Mouse (Mus musculus): ENCODE measurements around the gene Zfp579.

Gene Zfp579

GRCm38 (mm10) chr7:4996003-4996895 is at the start of gene Zfp579:
Zfp579 (minus strand) TSS chr7:4996158.
- WGBS = 3% methylated on average over 17 of the region's 26 CpGs

- WGBS = 75% methylated on average over 2 of the region's 2 CpGs
Measured at GRCm38 (mm10) chr7:5044981-5045380, 49.0 kb upstream of the Zfp579 start.

DNA sequence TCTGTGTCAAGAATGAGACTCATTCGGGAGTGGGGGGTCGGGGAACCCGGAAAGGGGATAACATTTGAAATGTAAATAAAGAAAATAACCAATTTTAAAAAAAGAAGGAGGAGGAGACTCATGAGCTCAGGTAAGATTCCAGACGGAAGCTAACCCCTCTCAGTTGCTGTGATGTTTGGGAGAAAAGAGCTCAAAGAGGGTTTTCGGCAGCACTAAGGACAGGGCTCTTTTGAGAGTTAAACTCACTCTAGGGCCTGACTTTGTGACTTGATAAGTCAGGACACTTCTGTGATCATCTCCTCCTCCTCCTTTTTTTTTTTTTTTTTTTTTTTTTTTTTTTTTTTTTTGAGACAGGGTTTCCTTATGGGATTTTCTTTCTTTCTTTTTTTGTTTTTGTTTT is 43.0 kb upstream of the Zfp579 start:
- WGBS = 22% methylated on average over 5 of the region's 5 CpGs

DNA sequence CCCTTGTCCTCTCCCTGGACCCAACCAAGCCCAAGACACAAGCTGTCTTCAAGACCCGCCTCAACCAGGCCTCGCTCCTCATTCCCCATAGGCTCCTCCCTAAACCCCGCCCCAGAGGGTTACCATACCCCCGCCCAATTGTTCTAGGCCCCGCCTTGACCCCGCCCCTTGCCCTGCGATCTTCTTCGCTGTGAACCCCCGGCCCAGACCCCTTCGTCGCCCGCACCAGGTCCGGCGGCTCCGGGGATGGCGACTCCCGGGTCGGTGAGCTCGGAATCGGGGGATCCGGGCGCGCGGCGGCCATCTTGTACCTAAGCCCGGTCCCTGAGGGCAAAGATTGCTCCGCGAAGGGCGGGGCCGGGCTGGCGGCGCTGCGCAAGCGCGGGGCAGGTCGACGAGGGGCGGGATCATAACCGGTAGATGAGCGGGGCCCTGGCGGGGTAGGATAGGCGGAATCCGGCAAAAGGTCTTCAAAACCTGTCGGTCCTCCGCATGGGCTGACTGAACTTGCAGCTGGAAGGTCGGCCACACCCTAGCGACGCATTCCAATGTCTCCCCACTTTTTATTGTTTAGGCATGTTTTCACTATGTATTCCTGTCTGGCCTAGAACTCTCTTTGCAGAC is 42.3 kb upstream of the Zfp579 start, which contains the start of gene Zfp784:
Gene Zfp784 (minus strand): TSS at position 338 of the 624 bp plus-strand sequence.
- under 1% methylated on average over 48 of the region's 48 CpGs for WGBS

- WGBS = 67% methylated on average over 8 of the region's 8 CpGs
Measured at GRCm38 (mm10) chr7:5037467-5037866, 41.5 kb upstream of the Zfp579 start.

- 91% methylated on average over 7 of the region's 7 CpGs for whole genome bisulfite sequencing
Measured at GRCm38 (mm10) chr7:5037026-5037425, 41.1 kb upstream of the Zfp579 start.

DNA sequence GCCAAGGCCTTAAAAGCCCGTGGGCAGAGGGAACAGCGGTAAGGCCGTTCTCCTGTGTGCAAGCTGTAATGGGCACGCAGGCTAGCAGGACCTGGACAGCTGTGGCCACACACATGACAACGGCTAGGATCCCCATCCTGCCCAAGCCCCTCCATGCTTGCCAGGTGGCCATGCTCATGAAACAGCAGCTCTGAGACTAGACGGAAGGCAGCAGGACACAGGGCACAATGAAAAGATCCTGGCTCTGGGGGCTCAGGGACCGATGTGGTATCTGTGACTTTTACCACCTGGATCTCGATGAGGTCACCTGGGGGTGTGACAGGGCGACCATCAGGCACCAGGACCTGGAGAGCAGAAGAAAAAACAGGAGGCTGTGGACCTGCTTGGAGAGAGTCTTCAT is 40.2 kb upstream of the Zfp579 start:
- 93% methylated on average over 9 of the region's 9 CpGs for WGBS

- WGBS = 98% methylated on average over 17 of the region's 17 CpGs
Measured at GRCm38 (mm10) chr7:5035628-5036027, 39.7 kb upstream of the Zfp579 start.

GRCm38 (mm10) chr7:5033818-5034217 is 37.9 kb upstream of the Zfp579 start, which contains the start of gene 4632433K11Rik:
4632433K11Rik (plus strand) TSS chr7:5034118.
- WGBS = 86% methylated on average over 3 of the region's 3 CpGs

DNA sequence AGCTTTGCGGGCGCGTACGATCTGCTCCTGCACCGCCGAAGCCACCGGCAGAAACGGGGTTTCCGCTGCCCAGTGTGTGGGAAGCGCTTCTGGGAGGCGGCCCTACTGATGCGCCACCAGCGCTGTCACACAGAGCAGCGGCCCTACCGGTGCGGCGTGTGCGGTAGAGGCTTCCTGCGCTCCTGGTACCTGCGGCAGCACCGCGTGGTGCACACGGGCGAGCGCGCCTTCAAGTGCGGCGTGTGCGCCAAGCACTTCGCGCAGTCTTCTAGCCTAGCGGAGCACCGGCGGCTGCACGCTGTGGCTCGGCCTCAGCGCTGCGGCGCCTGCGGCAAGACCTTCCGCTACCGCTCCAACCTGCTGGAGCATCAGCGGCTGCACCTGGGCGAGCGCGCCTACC is 35.5 kb upstream of the Zfp579 start:
- WGBS = 84% methylated on average over 46 of the region's 46 CpGs

DNA sequence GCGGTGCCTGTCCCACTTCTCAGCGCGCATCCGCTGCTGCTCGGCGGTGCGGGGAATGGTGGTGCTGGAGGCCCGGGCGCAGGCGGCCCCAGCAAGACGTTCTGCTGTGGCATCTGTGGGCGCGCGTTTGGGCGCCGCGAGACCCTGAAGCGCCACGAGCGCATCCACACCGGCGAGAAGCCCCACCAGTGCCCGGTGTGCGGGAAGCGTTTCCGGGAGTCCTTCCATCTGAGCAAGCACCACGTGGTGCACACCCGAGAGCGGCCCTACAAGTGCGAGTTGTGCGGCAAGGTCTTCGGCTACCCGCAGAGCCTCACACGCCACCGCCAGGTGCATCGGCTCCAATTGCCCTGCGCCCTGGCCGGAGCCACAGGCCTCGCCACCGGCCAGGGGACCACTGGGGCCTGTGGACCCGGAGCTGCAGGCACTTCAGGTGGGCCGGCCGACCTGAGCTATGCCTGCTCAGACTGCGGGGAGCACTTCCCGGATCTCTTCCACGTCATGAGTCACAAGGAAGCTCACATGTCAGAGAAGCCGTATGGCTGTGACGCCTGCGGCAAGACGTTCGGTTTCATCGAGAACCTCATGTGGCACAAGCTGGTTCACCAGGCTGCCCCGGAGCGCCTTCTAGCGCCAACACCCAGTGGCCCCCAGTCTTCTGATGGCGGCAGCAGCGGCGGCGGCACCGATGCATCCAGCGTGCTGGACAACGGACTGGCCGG is 34.8 kb upstream of the Zfp579 start:
- 90% methylated on average over 63 of the region's 63 CpGs for WGBS

GRCm38 (mm10) chr7:5029946-5030345 is 34.0 kb upstream of the Zfp579 start:
- 95% methylated on average over 21 of the region's 21 CpGs for WGBS

DNA sequence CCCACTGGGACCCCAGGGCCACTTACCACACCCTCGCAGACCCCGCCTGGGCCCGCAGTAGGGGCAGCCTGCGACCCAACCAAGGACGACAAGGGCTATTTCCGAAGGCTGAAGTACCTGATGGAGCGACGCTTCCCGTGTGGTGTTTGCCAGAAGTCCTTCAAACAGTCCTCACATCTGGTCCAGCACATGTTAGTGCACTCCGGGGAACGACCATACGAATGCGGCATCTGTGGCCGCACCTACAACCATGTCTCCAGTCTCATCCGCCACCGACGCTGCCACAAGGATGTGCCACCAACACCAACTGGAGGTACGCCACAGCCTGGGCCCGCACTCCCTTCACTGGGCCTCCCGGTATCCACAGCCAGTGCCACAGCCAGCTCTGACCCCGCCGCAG is 33.6 kb upstream of the Zfp579 start:
- 96% methylated on average over 22 of the region's 22 CpGs for WGBS

DNA sequence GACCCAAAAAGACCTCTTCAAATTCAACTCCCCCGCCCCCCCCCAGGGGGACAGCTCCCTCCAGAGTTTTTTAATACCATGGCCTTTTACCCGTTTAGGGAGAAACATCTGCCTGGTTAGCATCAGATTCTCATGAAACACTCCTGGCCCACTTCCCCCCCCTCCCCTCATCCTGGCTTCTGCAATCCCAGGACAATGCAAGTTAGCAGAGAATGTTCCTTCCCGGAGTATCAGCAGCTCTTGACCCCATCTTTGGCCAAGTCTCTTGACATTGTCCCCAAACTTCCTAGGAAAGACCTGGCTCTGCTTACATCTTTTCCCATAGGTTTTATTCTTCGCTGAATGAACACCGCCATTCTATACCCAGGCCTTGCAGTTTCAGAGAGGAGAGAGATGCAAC is 25.2 kb upstream of the Zfp579 start:
- 41% methylated on average over 5 of the region's 5 CpGs for WGBS

GRCm38 (mm10) chr7:5020685-5021084 is 24.7 kb upstream of the Zfp579 start:
- WGBS = 0% methylated on average over 15 of the region's 15 CpGs

DNA sequence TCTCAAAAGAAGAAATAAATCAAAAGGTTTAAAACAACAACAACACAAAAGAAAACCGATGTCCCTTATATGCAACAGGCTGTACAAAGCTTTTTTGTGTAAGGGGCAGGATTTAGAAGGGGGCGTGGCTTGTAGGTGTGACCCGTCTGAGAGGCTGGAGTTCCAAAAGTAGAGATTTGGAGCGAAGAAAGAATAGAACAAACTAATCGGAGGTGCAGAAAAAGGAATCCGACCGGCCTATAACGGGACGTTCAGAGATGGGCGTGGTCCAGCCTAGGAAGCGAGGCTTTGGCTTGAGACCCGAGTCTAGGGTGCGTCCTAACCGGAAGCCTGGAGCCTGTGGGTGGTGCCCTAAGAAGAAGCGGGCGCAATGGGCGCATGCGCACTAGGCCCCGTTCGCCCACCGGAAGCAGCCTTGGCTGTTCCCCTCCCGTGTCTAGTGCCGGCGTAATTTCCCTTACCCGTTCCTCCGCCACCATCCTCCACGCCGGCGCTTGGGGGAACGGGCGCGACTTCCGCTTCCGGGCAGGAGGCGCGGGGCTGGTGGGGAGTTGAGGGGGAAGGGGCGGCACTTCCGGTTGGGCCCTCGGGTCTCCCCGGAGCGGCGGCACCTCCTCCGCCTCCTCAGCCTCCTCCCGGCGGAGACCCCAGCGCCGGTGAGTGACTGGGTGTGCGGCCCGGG is 24.2 kb upstream of the Zfp579 start, which contains the start of the genes Zfp865 and Ccdc106:
Gene Zfp865 (plus strand): TSS at position 377 of the 682 bp plus-strand sequence.
Gene Ccdc106 (plus strand): TSS at position 554 of the 682 bp plus-strand sequence.
- under 1% methylated on average over 49 of the region's 49 CpGs for WGBS

GRCm38 (mm10) chr7:5019576-5019975 is 23.6 kb upstream of the Zfp579 start:
- 17% methylated on average over 8 of the region's 8 CpGs for WGBS

DNA sequence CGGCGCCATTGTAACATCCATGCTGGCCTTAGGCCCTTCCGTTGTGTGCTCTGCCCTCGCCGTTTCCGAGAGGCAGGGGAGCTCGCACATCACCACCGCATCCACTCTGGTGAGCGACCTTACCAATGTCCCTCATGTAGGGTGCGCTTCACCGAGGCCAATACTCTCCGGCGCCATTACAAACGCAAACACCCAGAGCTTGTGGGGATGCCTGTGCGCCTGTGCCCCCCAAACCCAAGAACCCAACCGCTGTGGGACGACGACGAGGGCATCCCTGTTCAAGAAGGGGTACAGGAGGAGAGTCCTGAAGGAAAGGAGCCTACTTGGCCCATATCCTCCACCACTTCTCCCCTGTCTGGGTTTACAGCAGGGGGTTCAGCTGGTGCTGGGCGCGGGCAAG is 22.0 kb upstream of the Zfp579 start:
- WGBS = 97% methylated on average over 21 of the region's 21 CpGs

- 94% methylated on average over 16 of the region's 16 CpGs for WGBS
Measured at GRCm38 (mm10) chr7:5017352-5017751, 21.4 kb upstream of the Zfp579 start.

- WGBS = 99% methylated on average over 2 of the region's 2 CpGs
Measured at GRCm38 (mm10) chr7:5016920-5017319, 21.0 kb upstream of the Zfp579 start.

GRCm38 (mm10) chr7:5016057-5016456 is 20.1 kb upstream of the Zfp579 start:
- 45% methylated on average over 3 of the region's 3 CpGs for WGBS
